Comparison of ENCODE assay signal across 27 mouse cellular contexts in the genomic region with DNA sequence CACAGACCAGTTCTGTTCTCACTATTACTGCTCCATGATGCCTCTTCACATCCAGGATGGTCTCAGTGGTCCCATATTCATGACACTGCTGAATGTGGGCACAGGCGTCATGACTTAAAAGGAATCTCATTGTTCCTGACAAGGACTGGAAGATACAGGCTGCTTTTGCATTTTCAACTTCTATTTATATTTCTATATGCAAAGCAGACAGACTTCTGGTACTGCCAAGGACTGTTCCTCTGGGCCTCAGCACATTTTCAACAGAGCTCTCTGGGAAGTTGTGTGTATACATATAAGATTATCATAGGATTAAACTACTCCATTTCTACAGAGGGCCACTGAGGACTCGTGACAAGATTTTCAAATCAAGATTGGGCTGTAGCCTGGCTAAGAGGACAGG.
"Had no signal": no experiment of that assay in that cellular context is flagged by ENCODE, and none has a peak within 500 bp of the region (broad histone marks: within the 10 kb centered on the region; RNA-seq: fewer than 3 reads in every experiment).

No protein-coding gene starts in this region.

- H3K4me2 ChIP-seq: heart, embryonic 12.5 days; hindbrain, embryonic 12.5 days; hindbrain, embryonic 14.5 days; kidney, embryonic 15.5 days; limb, embryonic 13.5 days; limb, embryonic 15.5 days; liver, embryonic 12.5 days had no signal

- H3K9ac ChIP-seq: heart, embryonic 12.5 days; hindbrain, embryonic 12.5 days; hindbrain, embryonic 14.5 days; kidney, embryonic 15.5 days; limb, embryonic 13.5 days; limb, embryonic 15.5 days; liver, embryonic 12.5 days; liver, embryonic 14.5 days had no signal

- H3K36me3 ChIP-seq: heart, embryonic 10.5 days; heart, embryonic 12.5 days; hindbrain, embryonic 10.5 days; hindbrain, embryonic 12.5 days; kidney, embryonic 15.5 days; limb, embryonic 13.5 days; limb, embryonic 15.5 days; liver, embryonic 12.5 days had no signal

- ATAC-seq: hindbrain, embryonic 16.5 days; intestine, embryonic 16.5 days; liver, embryonic 12.5 days had no signal

- H3K27ac ChIP-seq: gastrocnemius, adult 2 months; heart, embryonic 10.5 days; hindbrain, embryonic 10.5 days; hindbrain, embryonic 12.5 days; hindbrain, embryonic 14.5 days; kidney, embryonic 15.5 days; kidney, postnatal 0 days; limb, embryonic 13.5 days; limb, embryonic 15.5 days; liver, embryonic 12.5 days; liver, embryonic 14.5 days had no signal

- H3K9me3 ChIP-seq: heart, embryonic 10.5 days; heart, embryonic 12.5 days; hindbrain, embryonic 10.5 days; hindbrain, embryonic 12.5 days; kidney, embryonic 15.5 days; limb, embryonic 13.5 days; limb, embryonic 15.5 days; liver, embryonic 12.5 days had no signal

- DNase-seq: gastrocnemius, adult 2 months; gastrocnemius, postnatal 10 days; gastrocnemius, postnatal 25 days; heart, adult 18-20 months; heart, postnatal 10 days; heart, postnatal 4 days; kidney, adult 11 months; kidney, adult 2 months; kidney, adult 9 months; kidney, postnatal 14 days; kidney, postnatal 36 days; layer of hippocampus, adult 9-11 months; layer of hippocampus, postnatal 36 days; left cerebral cortex, postnatal 4 days had no signal

- H3K27me3 ChIP-seq: heart, embryonic 12.5 days; hindbrain, embryonic 12.5 days; limb, embryonic 15.5 days; liver, embryonic 12.5 days had no signal

- H3K4me3 ChIP-seq: gastrocnemius, adult 2 months; heart, embryonic 10.5 days; heart, embryonic 12.5 days; hindbrain, embryonic 10.5 days; hindbrain, embryonic 12.5 days; kidney, embryonic 15.5 days; limb, embryonic 13.5 days; limb, embryonic 15.5 days; liver, embryonic 12.5 days had no signal

- H3K4me1 ChIP-seq: heart, embryonic 10.5 days; heart, embryonic 12.5 days; hindbrain, embryonic 10.5 days; hindbrain, embryonic 12.5 days; kidney, embryonic 15.5 days; limb, embryonic 13.5 days; limb, embryonic 15.5 days; liver, embryonic 12.5 days had no signal
